Mouse (Mus musculus): ENCODE results near the gene Cd3e.
"Not testable (repeated sequence)": the region's sequence is repeated elsewhere in the genome, so short reads cannot be mapped to it uniquely, and the experiment has no call there.

The Cd3e gene

GRCm38 (mm10) chr9:45009180-45010078 is at the start of gene Cd3e:
Cd3e (minus strand) TSS chr9:45009627.
- no peak for DNase-seq (ENCODE audit: low spot score)

- DNase-seq (ENCODE audit: low spot score), result no peak
Observed at GRCm38 (mm10) chr9:45058304-45058940, 49.0 kb upstream of the Cd3e start.

GRCm38 (mm10) chr9:45055082-45055713 is 45.8 kb upstream of the Cd3e start, which contains the start of gene Mpzl3:
Mpzl3 (plus strand) TSS chr9:45055186.
- DNase-seq (ENCODE audit: low spot score), result peak; percentile 86

- DNase-seq (ENCODE audit: low spot score), result no peak
Observed at GRCm38 (mm10) chr9:45050301-45050700, 40.9 kb upstream of the Cd3e start.

- DNase-seq (ENCODE audit: low spot score), result no peak
Observed at GRCm38 (mm10) chr9:45049731-45050130, 40.3 kb upstream of the Cd3e start.

GRCm38 (mm10) chr9:45048511-45048910 is 39.1 kb upstream of the Cd3e start:
- DNase-seq (ENCODE audit: low spot score), result peak; percentile 9

- DNase-seq (ENCODE audit: low spot score), result no peak
Observed at GRCm38 (mm10) chr9:45046973-45047372, 37.5 kb upstream of the Cd3e start.

- DNase-seq (ENCODE audit: low spot score), result no peak
Observed at GRCm38 (mm10) chr9:45042947-45043346, 33.5 kb upstream of the Cd3e start.

GRCm38 (mm10) chr9:45042056-45042720 is 32.8 kb upstream of the Cd3e start:
- DNase-seq (ENCODE audit: low spot score), result no peak

- no peak for DNase-seq (ENCODE audit: low spot score)
Observed at GRCm38 (mm10) chr9:45041131-45041838, 31.9 kb upstream of the Cd3e start.

- no peak for DNase-seq (ENCODE audit: low spot score)
Observed at GRCm38 (mm10) chr9:45040066-45040845, 30.8 kb upstream of the Cd3e start.

GRCm38 (mm10) chr9:45039499-45039898 is 30.1 kb upstream of the Cd3e start, which contains the start of gene Mpzl2:
Mpzl2 (plus strand) TSS chr9:45039799.
- no peak for DNase-seq (ENCODE audit: low spot score)

GRCm38 (mm10) chr9:45037803-45038202 is 28.4 kb upstream of the Cd3e start:
- not testable (repeated sequence) for DNase-seq (ENCODE audit: low spot score)

GRCm38 (mm10) chr9:45034526-45034925 is 25.1 kb upstream of the Cd3e start:
- DNase-seq (ENCODE audit: low spot score), result no peak

- no peak for DNase-seq (ENCODE audit: low spot score)
Observed at GRCm38 (mm10) chr9:45032261-45032660, 22.8 kb upstream of the Cd3e start.

GRCm38 (mm10) chr9:45030341-45030740 is 20.9 kb upstream of the Cd3e start:
- no peak for DNase-seq (ENCODE audit: low spot score)

GRCm38 (mm10) chr9:45027376-45027775 is 17.9 kb upstream of the Cd3e start:
- DNase-seq (ENCODE audit: low spot score), result no peak

- DNase-seq (ENCODE audit: low spot score), result no peak
Observed at GRCm38 (mm10) chr9:45024187-45024586, 14.8 kb upstream of the Cd3e start.

- DNase-seq (ENCODE audit: low spot score), result no peak
Observed at GRCm38 (mm10) chr9:45023638-45024037, 14.2 kb upstream of the Cd3e start.

- peak; percentile 23 for DNase-seq (ENCODE audit: low spot score)
Observed at GRCm38 (mm10) chr9:45022800-45023199, 13.4 kb upstream of the Cd3e start.

- DNase-seq (ENCODE audit: low spot score), result no peak
Observed at GRCm38 (mm10) chr9:45018031-45018430, 8.6 kb upstream of the Cd3e start.
